Mouse (Mus musculus) lung, postnatal 36 days (tissue): ENCODE data around the gene Tubgcp5.
A peak's percentile ranks its signal among the peaks of the same experiment; 100 is the strongest.

ENCODE experiments used
- DNase-seq: peaks from one replicate; pipeline ENCODE4 v3.0.0; 2022; ENCODE audit warnings: mixed read lengths

The Tubgcp5 gene

DNA sequence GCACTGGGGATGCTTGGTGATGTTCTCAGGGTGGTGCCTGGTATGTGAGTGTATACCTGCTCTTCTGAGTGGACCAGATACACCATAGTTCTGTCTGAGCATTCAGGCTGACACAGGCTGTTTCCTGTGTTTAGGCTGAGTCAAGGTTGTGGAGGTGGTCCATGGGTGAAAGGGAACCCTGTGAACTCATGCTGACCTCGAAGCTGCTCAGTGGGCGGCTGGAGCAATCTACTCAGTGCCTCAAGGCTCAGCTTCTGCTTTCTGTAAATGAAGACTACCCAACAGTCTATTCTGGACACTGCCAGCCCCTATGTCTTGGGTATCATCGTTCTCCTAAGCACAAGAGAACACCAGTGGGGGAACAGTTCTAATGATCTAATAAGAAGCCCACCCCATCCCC lies 61.6 kb downstream of the Tubgcp5 start:
- DNase-seq, result peak; percentile 53

DNA sequence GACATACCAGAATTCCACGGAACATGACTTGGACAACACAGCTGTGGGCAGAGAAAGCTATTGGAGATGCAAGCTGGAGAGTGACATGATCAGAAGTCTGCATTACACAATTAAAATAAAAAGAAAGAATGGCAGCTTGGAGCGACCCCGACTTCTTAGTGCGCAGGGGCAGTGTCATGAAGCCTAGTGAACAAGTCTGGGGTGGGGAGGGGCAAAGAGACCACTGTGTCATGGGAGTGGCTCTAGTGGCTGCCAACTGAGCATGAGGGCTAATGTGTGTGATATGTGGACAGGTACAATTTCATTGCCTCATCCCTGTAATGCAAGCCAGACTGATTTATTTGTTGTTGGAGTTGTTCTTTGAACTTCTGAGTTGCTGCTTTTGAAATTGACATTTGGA lies 62.8 kb downstream of the Tubgcp5 start:
- DNase-seq, result no peak

DNA sequence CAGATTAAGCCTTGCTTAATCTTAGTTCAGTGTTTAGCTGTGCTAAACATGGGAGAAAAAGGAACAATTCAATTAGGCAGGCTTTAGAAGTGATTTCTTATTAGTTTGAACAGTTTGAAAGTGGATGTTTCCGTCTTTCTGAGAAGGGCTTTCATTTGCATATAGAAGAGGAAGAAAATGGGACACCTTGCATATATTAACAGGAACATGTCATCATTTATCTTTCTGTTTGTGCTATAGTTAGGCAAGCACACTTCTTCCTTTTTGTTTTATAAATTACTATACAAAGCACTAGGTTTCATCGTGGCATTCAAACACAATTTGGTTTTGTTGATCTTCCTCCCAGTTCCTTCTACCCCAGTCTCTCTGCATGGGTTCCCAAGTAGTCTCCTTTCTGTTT lies 63.8 kb downstream of the Tubgcp5 start:
- no peak for DNase-seq

DNA sequence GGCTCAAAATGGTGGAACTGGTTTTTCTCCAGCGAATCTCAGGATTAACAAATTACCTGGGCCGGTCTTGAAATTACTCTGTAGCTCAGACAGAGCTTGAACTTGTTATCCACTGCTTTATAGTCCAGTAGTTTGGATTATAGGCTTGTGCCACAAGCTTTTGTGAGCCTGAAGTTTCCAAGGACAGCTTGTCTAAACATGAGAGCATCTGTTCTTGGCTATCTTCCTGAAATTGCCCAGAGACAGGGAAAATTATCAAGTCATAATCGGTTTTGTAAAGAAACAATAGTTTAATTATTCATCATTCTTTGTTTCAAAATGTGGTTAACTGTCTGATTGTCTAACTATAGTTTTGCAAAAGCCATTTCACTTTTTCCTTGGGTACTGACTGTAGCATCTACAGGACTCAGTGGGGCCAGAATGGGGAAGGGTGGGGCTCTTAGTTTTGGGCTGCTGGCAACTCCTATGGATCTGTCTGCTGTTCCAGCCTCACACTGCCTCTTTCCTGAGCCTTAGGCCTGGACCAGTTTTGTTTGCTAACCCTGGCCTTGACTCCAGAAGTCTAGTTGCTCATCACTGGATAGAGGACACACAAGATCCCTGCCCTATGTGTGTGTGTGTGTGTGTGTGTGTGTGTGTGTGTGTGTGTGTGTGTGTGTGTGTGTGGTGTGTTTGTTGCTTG lies 65.0 kb downstream of the Tubgcp5 start:
- DNase-seq, result no peak

DNA sequence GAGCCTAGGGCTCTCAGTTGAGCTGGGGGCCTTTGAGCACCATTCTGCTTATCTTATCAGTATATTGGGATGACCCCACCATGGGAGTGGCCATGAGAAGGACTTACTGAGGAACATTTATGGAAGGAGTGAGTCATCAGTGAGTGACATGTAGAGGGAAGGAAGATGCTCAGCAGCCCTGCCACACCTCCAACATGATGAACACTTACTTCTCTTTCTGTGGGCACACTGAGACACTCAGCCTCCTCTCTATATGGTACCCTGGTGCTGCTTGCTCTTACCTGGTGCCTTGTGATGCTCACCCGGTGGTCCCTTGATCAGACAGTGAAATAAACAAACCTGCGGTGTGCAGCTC lies 65.5 kb downstream of the Tubgcp5 start:
- DNase-seq, result peak; percentile 29

DNA sequence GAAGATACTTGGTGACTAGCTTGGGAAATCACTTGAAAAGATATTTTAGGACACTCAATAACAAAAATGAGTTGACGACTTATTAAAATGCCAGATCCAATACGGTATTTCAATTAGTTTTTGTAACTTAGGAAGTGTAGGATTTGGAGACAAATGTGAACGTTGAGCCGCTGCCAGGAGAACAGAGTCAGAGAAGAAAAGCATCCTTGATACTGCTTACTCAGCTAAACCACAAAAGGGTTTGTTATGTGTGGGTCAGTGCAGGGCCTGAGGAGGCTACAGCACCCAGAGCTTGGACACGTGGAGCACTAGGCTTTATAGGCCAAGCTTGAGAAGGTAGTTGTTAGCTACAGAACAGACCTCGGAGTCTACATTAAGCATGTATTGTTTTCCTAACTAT lies 66.0 kb downstream of the Tubgcp5 start:
- DNase-seq, result no peak

DNA sequence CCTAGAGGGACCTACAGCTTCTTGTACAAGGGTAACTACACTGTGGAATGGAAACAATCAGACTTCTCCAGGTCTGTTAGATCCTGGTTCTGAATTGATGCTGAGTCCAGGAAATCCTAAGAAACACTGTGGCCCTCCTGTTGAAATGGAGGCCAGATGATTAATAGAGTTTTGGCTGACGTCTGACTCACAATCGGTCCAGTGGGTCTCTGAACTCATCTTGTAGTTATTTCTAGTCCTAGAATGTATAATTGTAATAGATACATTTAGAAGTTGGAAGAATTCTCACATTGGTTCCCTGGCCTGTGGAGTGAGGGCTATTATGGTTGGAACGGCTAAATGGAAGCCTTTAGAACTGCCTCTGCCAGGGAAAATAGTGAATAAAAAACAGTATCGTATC lies 67.2 kb downstream of the Tubgcp5 start:
- DNase-seq, result no peak

DNA sequence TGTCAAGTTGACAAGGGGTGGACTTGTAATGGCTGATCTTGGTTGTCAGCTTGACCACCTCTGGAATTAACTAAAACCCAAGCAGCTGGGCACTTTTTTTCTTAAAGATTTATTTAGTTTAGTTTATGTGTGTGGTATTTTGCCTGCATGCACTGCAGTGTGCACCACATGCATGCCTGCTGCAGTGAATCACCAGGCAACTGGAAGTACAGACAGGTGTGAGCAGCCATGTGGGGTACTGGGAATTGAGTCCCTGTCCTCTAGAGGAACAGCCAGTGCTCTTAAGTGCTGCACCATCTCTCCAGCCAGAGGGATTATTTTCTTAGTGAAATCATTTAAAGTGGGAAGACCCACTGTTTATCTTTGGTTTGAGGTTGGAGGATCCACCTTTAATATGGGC lies 71.1 kb downstream of the Tubgcp5 start:
- DNase-seq, result no peak

DNA sequence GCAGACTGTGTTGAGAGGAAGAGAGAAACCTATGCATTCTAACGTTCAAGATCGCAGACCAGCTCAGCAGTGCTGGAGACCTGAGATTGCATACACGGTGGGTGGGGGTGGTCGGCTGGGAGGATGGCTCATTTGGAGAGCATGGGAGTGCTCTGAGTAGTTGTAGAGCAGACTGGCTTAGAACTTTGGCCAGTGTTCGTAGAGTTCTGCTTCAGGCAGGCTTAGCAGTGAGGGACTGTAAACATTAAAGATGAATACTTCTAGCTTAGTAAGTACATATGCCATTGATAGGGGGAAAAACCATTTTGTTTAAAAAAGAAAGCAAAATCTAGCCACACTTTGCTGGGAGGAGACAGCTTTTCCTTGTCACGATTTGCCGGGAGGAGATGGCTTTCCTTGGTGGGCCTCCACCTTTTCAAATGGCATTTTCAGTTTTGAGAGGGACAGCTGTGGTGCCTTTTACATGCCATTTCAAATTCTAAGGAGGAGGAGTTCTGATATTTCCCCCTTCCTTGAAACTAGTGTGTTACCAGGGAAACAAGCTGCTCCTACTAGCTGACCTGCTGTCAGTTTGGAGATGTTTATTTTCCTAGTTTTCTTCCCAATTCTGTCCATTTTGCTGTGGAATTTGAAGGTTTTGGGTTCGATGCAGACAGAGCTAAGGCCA lies 71.9 kb downstream of the Tubgcp5 start:
- DNase-seq, result no peak

DNA sequence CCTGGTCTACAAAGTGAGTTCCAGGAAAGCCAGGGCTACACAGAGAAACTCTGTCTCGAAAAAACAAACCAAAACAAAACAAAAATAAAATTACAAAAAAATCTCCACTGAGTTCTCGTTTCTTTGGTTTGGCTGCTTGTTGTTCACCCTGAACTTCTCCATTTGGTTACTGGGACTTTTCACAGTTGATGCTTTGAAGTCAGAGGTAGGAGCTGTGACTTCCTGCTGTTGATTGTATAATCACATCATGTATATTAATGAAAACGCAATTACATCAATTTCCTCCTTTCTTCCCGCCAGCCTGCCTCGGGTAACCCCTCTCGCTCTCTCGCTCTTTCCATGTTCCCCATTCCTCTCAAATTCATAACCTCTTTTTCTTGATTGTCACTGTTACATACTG lies 74.3 kb downstream of the Tubgcp5 start:
- DNase-seq, result no peak

DNA sequence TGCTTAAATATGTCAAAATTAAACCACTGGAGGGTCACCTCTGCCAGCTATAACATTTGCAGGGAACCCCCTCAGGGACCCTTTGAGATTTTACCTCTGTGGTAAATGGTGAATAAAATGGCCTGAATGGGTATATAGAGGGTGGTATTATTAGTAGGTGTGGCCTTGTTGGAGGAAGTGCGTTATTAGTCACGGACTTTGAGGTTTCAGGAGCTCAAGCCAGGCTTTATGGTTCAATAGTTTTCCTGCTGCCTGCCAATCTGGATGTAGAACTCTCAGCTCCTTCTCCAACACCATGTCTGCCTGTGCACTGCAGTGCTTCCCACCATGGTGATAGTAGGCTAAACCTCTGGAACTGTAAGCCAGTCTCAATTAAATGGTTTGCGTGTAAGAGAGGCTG lies 75.3 kb downstream of the Tubgcp5 start:
- no peak for DNase-seq

DNA sequence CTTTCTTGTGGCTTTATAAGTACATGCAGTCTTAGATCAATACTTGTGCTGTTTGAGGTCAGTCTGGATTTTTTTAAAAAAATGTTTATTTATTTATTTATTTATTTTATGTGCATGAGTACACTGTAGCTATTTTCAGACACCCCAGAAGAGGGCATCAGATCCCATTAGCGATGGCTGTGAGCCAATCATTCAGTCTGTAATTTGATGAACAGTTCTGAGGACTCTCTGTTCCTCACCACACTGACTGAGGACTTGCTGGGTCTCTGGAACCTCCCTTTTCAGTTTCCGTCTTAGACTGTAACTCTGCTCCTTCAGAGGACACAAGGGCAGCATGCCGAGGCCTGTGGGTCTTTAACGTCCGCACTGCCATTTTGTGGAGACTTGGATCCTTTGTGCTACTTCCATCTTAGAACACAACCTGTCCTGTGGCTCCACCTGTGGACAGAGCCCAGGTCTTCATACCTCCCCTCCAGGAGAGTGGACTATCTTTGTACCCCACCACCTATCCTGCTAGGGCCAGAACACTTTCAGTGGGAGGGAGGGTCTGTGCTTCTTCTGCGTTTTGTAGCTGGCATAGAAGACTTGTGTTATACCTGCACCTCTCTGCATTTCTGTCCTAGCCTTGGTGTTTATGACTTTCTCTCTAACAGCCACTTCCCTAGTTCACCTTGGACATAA lies 76.5 kb downstream of the Tubgcp5 start:
- no peak for DNase-seq

DNA sequence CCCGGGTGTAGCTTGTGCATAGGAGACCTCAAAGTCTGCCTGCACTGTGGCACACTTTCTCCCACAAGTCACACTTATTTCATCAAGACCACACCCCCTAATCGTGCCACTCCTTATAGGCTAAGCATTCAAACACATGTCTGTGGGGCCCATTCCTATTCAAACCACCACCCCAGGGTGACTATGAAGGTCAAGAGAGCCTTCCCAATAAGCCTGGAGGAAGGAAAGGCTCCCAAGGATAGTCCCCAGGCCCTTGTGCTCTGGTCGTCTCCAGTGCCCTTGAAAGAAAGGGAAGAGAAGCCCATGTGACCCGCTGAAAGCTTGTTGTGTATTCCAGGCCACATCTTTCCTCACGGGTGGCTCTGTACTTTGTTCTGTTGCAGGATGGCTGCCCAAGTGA lies 77.5 kb downstream of the Tubgcp5 start:
- DNase-seq, result no peak

DNA sequence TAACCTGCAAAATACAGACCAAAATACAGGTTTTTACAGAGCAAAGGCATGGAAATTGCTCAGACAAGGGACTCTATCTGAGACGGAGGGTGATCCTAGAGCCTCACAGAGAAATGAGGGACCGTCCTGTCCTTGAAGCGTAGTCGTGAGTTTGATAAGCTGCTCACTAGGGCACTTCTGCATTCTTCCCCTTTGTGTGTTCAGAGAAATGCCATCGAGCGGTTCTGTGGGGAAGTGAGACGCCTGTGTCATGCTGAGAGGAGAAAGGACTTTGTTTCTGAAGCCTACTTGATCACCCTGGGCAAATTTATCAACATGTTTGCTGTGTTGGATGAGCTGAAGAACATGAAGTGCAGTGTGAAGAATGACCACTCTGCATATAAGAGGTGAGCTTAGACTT lies 80.7 kb downstream of the Tubgcp5 start:
- no peak for DNase-seq

DNA sequence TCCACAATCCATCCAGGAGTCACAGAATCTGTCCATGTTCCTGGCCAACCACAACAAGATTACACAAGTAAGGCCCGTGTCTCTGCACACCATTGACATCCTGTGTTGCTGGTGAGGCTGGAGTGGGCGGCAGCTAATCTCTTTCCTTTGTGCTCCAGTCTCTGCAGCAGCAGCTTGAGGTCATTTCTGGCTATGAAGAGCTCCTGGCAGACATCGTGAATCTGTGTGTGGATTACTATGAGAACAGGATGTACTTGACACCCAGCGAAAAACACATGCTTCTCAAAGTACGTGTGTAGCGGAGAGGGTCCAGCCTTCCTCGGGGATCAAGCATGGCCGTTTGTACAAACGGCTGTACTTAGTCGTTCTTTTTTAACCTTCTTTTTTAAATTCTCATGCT lies 83.8 kb downstream of the Tubgcp5 start:
- DNase-seq, result peak; percentile 58

DNA sequence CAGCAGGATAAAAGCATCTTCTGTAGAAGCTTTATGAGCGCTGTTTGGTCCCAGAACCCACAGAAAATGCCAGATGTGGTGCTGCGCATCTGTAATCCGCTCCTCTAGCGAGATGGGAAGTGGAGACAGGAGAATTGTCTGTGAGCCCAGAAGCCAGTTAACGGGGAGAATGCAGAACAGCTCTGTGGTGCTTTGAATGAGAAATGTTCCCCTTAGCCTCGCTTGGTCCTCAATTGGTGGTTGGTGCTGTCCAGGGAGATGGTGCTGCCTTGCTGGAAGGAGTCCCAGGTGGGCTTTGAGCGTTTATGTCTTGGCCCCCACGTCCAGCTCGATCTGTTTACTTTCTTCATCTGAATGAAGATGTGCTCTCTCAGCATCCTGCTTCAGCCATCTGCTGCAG lies 86.9 kb downstream of the Tubgcp5 start:
- no peak for DNase-seq
